In the genomic region with DNA sequence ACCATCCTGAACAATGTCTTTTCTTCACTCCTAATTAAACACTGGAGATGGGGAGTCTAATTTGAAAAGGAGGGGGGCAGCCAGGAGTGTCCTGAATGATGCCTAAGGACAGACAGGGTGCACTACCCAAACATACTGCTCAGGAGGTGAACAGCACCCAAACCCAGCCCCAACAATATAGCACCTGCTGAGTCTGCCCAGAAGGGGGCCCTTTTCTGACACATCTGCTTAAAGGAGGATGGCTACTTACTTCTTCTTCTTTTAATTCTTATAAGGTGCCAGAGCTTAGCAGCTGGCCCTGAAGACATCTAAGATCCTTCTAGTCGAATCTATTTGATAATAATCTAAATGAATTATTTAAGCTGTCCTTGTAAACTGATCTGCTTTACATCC, we compare ENCODE assay signal across 12 mouse cellular contexts. TPM values are rescaled to one million over a fixed set of nuclear protein-coding genes. Genes with fewer than 3 reads are reported as not detected.
A peak's percentile ranks its signal among the peaks of the same experiment; 100 is the strongest.
DNase-seq lines count a peak whose midpoint lies in the region; TF ChIP-seq lines count a peak whose summit lies in the region.
"Had no signal": no experiment of that assay in that cellular context is flagged by ENCODE, and none has a peak within 500 bp of the region (broad histone marks: within the 10 kb centered on the region; RNA-seq: fewer than 3 reads in every experiment).

No protein-coding gene starts in this region.

- DNase-seq in gastrocnemius, adult 2 months = no peak
- DNase-seq in gastrocnemius, postnatal 36 days = no peak
- DNase-seq in kidney, postnatal 4 days = peak; percentile 37 to 44
- no peak for DNase-seq in kidney, adult 2 months
- peak; percentile 49 for DNase-seq in testis, postnatal 10 days (ENCODE audit: low spot score)
- no peak for DNase-seq in testis, postnatal 14 days (ENCODE audit: low spot score)
- DNase-seq in thymus, postnatal 25 days = peak; percentile 12
- DNase-seq in adrenal gland, adult 18-20 months (ENCODE audit: low spot score in 2 of 2) = no peak
- DNase-seq: cerebellum, adult 2 months had no signal

- H3K27me3 ChIP-seq in kidney, adult 2 months (replicated peaks; ENCODE audit: control insufficient read depth, insufficient read depth, low read length) = no peaks in the 10 kb centered on the region
- H3K27me3 ChIP-seq: megakaryocyte, embryonic 14.5 days; neural tube, embryonic 12.5 days had no signal

- TF ChIP-seq POLR2A in kidney, adult 2 months (IDR thresholded peaks at IDR 0.05; ENCODE audit: low read depth, low read length) = no peak

- H3K4me1 ChIP-seq in kidney, adult 2 months (ENCODE audit: control insufficient read depth, insufficient read depth, low read length) = no peaks in the 10 kb centered on the region
- H3K4me1 ChIP-seq: megakaryocyte, embryonic 14.5 days had no signal

- no peak overlapping the region for H3K4me3 ChIP-seq in gastrocnemius, adult 2 months
- H3K4me3 ChIP-seq in kidney, adult 2 months (ENCODE audit: insufficient read depth, low read depth, low read length) = no peak overlapping the region
- H3K4me3 ChIP-seq: erythroblast, embryonic 14.5 days; megakaryocyte, embryonic 14.5 days; neural tube, embryonic 12.5 days had no signal

- peaks cover 2% of the 10 kb centered on the region; the same call in 1 of the 2 replicates for H3K36me3 ChIP-seq in kidney, adult 2 months (ENCODE audit: control insufficient read depth, insufficient read depth, low read length)

- intact Hi-C loops in gastrocnemius, adult 2 months (cut with DNase I) = no loop called here
- intact Hi-C loops in gastrocnemius, postnatal 36 days (cut with DNase I) = no loop called here

- peak; percentile 32; the same call in 1 of the 2 replicates for TF ChIP-seq CTCF in gastrocnemius, adult 2 months (IDR thresholded peaks at IDR 0.05)
- TF ChIP-seq CTCF in kidney, adult 2 months (conservative IDR thresholded peaks at IDR 0.05; ENCODE audit: insufficient read depth, insufficient read length, low read depth, low read length) = no peak

- WGBS in kidney, adult 2 months = 53% methylated on average over 1 of the region's 1 CpGs

- no peak overlapping the region for H3K27ac ChIP-seq in gastrocnemius, adult 2 months
- H3K27ac ChIP-seq in kidney, adult 2 months (ENCODE audit: insufficient read depth, low read depth, low read length) = no peak overlapping the region
- H3K27ac ChIP-seq: neural tube, embryonic 12.5 days had no signal

RNA-seq across cellular contexts. Expression of gene Nol11, which starts 34.0 kb away (rescaled TPM):
- total RNA-seq in gastrocnemius, adult 2 months (2021) = 10 to 100 TPM; 13.6 to 15.4 TPM
- total RNA-seq in gastrocnemius, postnatal 36 days (2021) = 10 to 100 TPM in 1 of 2 experiments, 1 to 10 TPM in 1; 9.3 to 12.8 TPM
- polyA plus RNA-seq in kidney, adult 2 months (2012; rRNA removed) = 7.1 and 7.7 TPM in 2 replicates
- total RNA-seq in adrenal gland, adult 18-20 months (2021) = 10 to 100 TPM; 22.0 to 22.3 TPM

Comparison
In these comparisons a context has a peak if more than half of its experiments do, and no peak if none do; other contexts are left out.
1. DNase-seq: peak in kidney, postnatal 4 days (2 of 2), testis, postnatal 10 days (single experiment) and thymus, postnatal 25 days (single experiment); none in gastrocnemius, adult 2 months (single experiment), gastrocnemius, postnatal 36 days (0 of 2), kidney, adult 2 months (single experiment), testis, postnatal 14 days (single experiment) and adrenal gland, adult 18-20 months (0 of 2).